Mouse (Mus musculus) cerebellum, adult (tissue): ENCODE results near the gene Trub1.

ENCODE experiments used
- ATAC-seq: cut with Nextera tagmentation; 2 replicates; pipeline ENCODE4 v1.9.2; 2017; ENCODE audit warnings: mild to moderate bottlenecking, moderate library complexity, mixed read lengths; ENCODE audit not compliant: insufficient number of reproducible peaks, low FRiP score, low TSS enrichment

Gene Trub1

DNA sequence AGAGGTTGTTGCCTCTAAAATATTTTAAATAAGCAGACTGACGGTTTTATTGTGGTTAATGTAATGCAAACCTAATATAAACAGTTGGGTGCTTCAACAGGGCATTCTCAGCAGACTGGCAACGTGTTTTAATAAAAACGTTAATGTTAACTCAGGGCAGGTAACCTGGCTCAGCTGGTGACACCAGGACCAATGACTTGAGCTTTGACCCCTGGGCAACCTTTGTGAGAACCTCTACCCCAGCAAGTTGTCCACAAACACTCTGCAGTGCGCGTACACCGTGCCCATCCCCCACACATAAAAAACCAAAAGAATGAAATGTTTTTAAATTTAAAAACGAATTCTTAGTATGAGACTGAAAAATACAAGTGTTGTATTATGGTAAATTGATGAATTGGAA, 36.8 kb downstream of the Trub1 start:
- ATAC-seq = no peak

DNA sequence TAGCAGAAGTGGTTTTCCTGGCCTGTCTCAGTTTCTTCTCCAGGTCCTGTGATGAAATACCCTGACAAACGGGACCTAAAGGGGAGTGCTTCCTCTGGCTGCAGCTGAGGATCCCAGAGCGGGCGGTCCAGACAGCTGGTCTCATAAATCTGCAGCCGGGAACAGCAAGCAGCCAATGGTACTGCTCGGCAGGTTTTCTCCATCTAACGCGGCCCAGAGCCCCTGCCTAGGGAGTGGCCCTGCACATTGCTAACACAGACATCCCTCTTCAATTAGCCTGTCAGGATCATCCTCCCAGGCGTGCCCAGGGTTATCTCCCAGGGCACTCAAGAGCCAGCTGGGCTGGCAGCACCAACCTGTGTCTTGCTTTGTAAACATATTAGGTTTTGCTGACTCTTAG, 38.3 kb downstream of the Trub1 start:
- ATAC-seq = no peak

DNA sequence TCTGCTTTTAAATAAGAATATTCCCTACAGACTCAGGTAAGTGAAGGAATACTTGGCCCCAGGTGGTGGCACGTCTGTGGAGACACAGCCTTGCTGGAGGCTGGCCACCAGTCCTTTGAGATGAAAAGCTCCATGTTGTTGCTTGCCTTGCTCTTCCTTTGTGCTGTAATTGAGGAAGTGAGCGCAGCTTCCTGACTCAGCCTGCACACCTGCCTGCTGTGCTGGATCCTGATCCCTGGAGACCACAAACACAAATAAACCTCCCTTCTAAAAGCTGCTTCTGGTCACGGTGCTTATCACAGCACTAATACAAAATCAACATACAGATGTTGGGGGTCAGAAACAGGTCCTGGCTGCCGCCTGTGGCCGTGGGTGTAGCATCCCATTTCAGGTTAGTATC, 41.3 kb downstream of the Trub1 start:
- no peak for ATAC-seq

- ATAC-seq = no peak
Observed at GRCm38 (mm10) chr19:57498110-57498743, 45.5 kb downstream of the Trub1 start.

DNA sequence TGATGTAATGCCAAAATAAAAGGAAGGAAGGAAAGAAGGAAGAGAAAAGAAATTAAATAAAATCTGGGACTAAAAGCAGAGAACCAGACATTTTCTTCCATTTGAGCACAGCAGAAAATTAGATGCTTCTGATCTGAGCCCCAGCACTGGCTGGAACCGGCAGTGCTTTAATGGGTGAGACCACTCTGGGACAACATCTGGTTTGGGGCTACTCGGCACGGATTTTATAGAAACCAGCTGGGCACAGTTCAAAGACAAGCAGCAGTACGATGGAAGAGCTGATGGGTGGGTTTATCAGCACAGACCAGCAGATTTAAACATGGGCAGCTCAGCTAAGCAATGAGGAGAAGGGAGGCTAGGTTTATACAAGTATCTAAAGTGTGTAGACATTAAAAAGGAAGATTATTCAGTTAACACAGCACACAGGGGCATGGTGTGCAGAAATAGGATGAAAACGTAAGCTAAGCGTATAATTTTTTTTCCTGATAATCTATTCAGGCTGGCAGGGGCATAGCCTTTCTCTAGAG, 46.2 kb downstream of the Trub1 start:
- ATAC-seq = no peak

- ATAC-seq = no peak
Observed at GRCm38 (mm10) chr19:57500254-57500653, 47.5 kb downstream of the Trub1 start.

DNA sequence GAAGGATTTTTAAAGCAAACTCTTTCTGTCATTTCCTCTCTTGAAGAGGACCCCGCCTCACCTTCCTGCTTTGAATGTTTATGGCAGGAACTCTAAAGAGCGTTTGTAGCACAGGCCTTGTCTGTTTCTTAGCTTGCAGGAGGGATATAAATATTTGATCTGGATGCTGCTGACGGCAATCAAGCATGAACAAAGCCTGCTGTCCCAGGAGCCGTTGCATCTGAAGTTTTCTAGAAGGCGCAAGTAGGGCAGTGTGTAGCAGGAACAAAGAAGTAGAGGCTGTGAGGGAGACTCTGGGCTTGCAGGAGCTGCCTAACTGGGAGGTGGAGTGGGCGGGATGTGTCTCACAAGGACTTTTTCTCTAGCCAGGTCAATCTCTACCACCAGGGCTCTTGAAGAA, 50.4 kb downstream of the Trub1 start:
- no peak for ATAC-seq

DNA sequence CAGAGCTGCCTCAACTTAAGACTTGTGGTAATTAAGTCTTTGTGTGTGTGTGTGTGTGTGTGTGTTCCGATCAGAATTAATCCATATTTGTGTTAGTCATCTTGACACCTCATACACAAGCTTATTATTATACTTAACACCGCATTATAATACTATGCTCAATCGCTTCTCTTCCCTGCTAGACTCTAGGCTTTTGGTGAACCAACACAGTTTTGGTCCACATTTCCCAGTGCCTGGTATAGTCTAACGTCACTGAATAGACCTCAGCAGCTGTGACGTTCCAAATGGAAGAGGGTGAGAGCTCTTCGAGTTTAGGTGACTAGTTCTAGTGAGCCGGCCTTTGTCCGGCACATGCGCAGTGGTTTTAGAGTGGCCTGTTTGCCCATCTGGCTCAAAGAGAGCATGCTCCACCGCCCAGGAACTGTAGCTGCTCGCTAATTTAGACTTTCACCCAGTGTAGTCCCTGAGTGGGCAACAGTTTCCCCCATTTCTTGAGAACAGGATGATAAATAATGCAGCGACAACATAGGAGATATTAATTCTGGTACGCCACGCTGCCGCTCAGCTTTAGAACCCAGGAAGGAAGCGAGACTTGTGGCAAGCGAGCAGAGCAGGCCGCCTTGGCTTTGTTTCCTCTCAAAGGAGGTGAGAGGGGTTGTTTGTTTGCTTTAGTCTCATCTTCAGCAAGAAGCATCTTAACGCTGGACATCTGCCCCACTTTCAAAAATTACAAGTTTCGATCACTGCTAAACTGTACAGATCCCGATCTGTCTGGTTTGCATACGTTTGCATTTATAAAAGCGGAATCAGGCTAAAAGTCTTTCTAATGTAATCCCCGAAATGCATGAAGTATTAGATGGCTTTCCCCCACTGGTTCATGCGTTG, 52.6 kb downstream of the Trub1 start:
- no peak for ATAC-seq

- ATAC-seq = no peak
Observed at GRCm38 (mm10) chr19:57506591-57506990, 53.9 kb downstream of the Trub1 start.

- ATAC-seq = no peak
Observed at GRCm38 (mm10) chr19:57508261-57508788, 55.6 kb downstream of the Trub1 start.

GRCm38 (mm10) chr19:57509758-57510319, 57.1 kb downstream of the Trub1 start:
- no peak for ATAC-seq

- no peak for ATAC-seq
Observed at GRCm38 (mm10) chr19:57510836-57511235, 58.1 kb downstream of the Trub1 start.

DNA sequence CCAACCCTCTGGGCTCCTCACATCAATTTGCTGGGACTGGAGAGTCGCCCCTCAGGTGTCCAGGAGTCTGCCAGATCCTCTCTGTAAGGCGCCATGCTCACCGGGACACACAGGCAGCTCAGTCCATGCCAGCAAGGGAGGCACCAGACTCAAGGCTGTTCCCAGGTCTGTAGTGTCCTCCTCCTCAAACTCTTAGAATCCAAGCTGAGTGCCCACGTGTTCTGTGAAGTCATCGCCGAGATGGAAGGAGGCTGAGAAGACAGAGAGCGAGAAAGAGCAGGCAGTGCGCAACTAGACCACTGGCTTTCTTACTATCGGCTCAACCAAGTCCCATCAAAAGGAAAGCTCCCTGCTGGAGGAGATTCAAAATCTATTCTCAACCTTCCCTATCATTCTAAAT, 60.4 kb downstream of the Trub1 start:
- ATAC-seq = no peak

GRCm38 (mm10) chr19:57521721-57522120, 69.0 kb downstream of the Trub1 start:
- ATAC-seq = no peak

DNA sequence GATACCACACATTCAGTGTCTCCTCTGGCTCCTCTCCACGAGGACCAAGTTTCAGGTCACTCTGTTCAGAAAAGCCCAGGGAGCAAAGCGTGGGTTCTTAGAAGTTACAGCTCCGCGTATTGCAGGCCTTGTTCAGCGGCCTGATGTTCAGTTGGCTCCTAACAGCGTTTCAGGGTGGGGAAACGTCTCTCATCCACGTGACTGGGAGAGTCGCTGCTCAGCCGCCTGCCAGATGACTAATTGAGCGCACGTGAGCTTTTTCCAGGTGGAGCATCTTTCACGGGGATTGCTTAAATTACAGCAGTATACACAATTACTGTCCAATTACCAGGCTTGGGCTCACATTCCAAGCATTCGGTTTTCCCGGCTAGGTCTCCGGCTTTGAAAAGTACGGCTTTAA, 70.7 kb downstream of the Trub1 start:
- ATAC-seq = no peak

- ATAC-seq = no peak
Observed at GRCm38 (mm10) chr19:57525693-57526092, 73.0 kb downstream of the Trub1 start.

DNA sequence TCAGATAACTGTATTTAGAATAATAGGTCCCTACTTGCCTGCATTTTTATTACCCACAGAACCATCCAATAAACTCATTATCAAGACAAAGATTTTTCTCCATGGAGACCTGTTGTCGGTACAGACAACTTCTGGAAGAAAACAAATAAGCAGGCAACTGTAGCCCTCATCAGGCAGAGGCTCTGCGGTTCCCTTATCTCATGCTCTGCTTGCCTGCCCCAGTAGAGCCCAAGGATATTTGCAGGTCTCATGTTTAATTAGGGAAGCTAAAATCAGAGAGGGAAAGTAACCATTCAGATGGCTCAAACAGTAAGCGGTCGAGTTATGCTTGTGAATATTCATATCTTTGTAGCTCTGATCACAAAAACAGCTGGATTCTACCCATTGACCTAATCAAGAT, 77.5 kb downstream of the Trub1 start:
- ATAC-seq = no peak

GRCm38 (mm10) chr19:57534262-57534661, 81.5 kb downstream of the Trub1 start:
- no peak for ATAC-seq

- ATAC-seq = no peak
Observed at GRCm38 (mm10) chr19:57536512-57536911, 83.8 kb downstream of the Trub1 start.

- ATAC-seq = no peak
Observed at GRCm38 (mm10) chr19:57537510-57538182, 84.9 kb downstream of the Trub1 start.

- ATAC-seq = no peak
Observed at GRCm38 (mm10) chr19:57540118-57540517, 87.4 kb downstream of the Trub1 start.
